Mouse (Mus musculus) testis, adult 2 months (tissue): ENCODE results near the gene Nlrp4f.

Source experiments
- CTCF ChIP-seq: fragments of 200-500 bp; IDR thresholded peaks from 2 replicates; pipeline ENCODE4 v1.5.1; 2012; ENCODE audit warnings: low read depth, mild to moderate bottlenecking, inconsistent platforms, low read length, moderate library complexity; ENCODE audit not compliant: control insufficient read depth, insufficient read depth, insufficient replicate concordance
- POLR2A ChIP-seq: fragments of 200-500 bp; IDR thresholded peaks from 2 replicates; pipeline ENCODE4 v1.6.1; 2012; ENCODE audit warnings: low read depth, mild to moderate bottlenecking, inconsistent platforms, low read length, moderate library complexity; ENCODE audit not compliant: control insufficient read depth

GRCm38 (mm10) chr13:65241099-65241626 lies 35.4 kb upstream of the Nlrp4f start:
- peak; percentile 54 for TF ChIP-seq POLR2A
- peak; percentile 0; the same call in 1 of the 2 replicates for TF ChIP-seq CTCF
